Mouse (Mus musculus) forebrain, embryonic 13.5 days (tissue): ENCODE results near the gene Gm4175. TPM values are rescaled to one million over a fixed set of nuclear protein-coding genes. Genes with fewer than 3 reads are reported as not detected.
"Not testable (repeated sequence)": the region's sequence is repeated elsewhere in the genome, so short reads cannot be mapped to it uniquely, and the experiment has no call there.

Source experiments
- ATAC-seq: fragments of 200-750 bp; cut with Nextera tagmentation; 2 replicates; pipeline ENCODE4 v1.8.0; 2017
- H3K27ac ChIP-seq: fragments of 300-500 bp; sonication (generic); 2 replicates; pipeline ENCODE4 v1.5.1; 2015; ENCODE audit warnings: inconsistent platforms, mild to moderate bottlenecking, moderate library complexity
- H3K27me3 ChIP-seq: fragments of 300-500 bp; sonication (generic); 2 replicates; pipeline ENCODE4 v1.6.1; 2015; ENCODE audit warnings: mild to moderate bottlenecking, inconsistent platforms
- H3K36me3 ChIP-seq: fragments of 300-500 bp; sonication (generic); 2 replicates; pipeline ENCODE4 v1.6.1; 2015; ENCODE audit warnings: mild to moderate bottlenecking, inconsistent platforms; ENCODE audit not compliant: poor library complexity, severe bottlenecking
- H3K4me1 ChIP-seq: fragments of 300-500 bp; sonication (generic); 2 replicates; pipeline ENCODE4 v1.6.1; 2015; ENCODE audit warnings: inconsistent platforms
- H3K4me2 ChIP-seq: fragments of 300-500 bp; sonication (generic); 2 replicates; pipeline ENCODE4 v1.6.1; 2015; ENCODE audit warnings: inconsistent platforms, mild to moderate bottlenecking, moderate library complexity
- H3K4me3 ChIP-seq: fragments of 300-500 bp; sonication (generic); 2 replicates; pipeline ENCODE4 v1.5.1; 2015; ENCODE audit warnings: mild to moderate bottlenecking, inconsistent platforms
- H3K9ac ChIP-seq: fragments of 300-500 bp; sonication (generic); 2 replicates; pipeline ENCODE4 v1.6.1; 2015; ENCODE audit warnings: mild to moderate bottlenecking, inconsistent platforms
- H3K9me3 ChIP-seq: fragments of 300-500 bp; sonication (generic); replicated peaks from 2 replicates; pipeline ENCODE4 v1.6.1; 2016; ENCODE audit warnings: inconsistent platforms
- WGBS: fragments of 180-500 bp; shearing (Covaris S2); methylation state at CpG from one replicate; pipeline ENCODE4 v1.1.7; 2015; 5-methylcytosine and 5-hydroxymethylcytosine counted together
- polyA plus RNA-seq: library from polyadenylated mRNA; unstranded; fragments of >200 nt; fragmentation: Nextera tagmentation; extraction: Ambion mirVana; gene quantifications from 2 replicates; pipeline ENCODE4 v1.2.1, GENCODE M21; 2015

The Gm4175 gene
- polyA plus RNA-seq, result not detected in 2 replicates

- no CpG with 5 or more reads among the region's 5 CpGs for WGBS
- H3K4me3 ChIP-seq, H3K27me3 ChIP-seq, H3K4me1 ChIP-seq, H3K36me3 ChIP-seq, H3K4me2 ChIP-seq, ATAC-seq, H3K9ac ChIP-seq, H3K27ac ChIP-seq, H3K9me3 ChIP-seq: not testable (repeated sequence)
These were observed at the start of gene Gm4175 for GRCm38 (mm10) chr7:21761375-21761774. Gene Gm4175 (minus strand): TSS chr7:21761475.

- not testable (repeated sequence) for H3K27me3 ChIP-seq, H3K4me3 ChIP-seq, H3K36me3 ChIP-seq, H3K9me3 ChIP-seq, ATAC-seq, H3K4me2 ChIP-seq, H3K9ac ChIP-seq, H3K4me1 ChIP-seq, H3K27ac ChIP-seq
- no CpG with 5 or more reads among the region's 3 CpGs for WGBS
These were observed 35.4 kb upstream of the Gm4175 start, which contains the start of gene Gm4177 for GRCm38 (mm10) chr7:21796628-21797027. Gene Gm4177 (minus strand): TSS chr7:21796728.

Other genes starting within 250 kb of the Gm4175 start
- not detected in 2 replicates for gene Vmn1r130, start 249.7 kb downstream of the Gm4175 start, polyA plus RNA-seq
- gene Vmn1r131, start 215.4 kb downstream of the Gm4175 start, polyA plus RNA-seq, result not detected in 2 replicates
- not detected in 2 replicates for gene Vmn1r132, start 147.4 kb downstream of the Gm4175 start, polyA plus RNA-seq
- not detected in 2 replicates for gene Gm4177, start 35.3 kb upstream of the Gm4175 start, polyA plus RNA-seq
- gene Vmn1r135, start 70.9 kb upstream of the Gm4175 start, polyA plus RNA-seq, result not detected in 2 replicates
- not detected in 2 replicates for gene Gm5725, start 82.8 kb upstream of the Gm4175 start, polyA plus RNA-seq
- not detected in 2 replicates for gene Gm5891, start 159.8 kb upstream of the Gm4175 start, polyA plus RNA-seq
- not detected in 2 replicates for gene Vmn1r137, start 233.1 kb upstream of the Gm4175 start, polyA plus RNA-seq